Mouse (Mus musculus) neural tube, embryonic 13.5 days (tissue): ENCODE measurements at regions not wholly inside any gene's neighbourhood (a gene's known extent, or its start where the extent isn't known, plus 50 kb on each side); places are given as distances from the start of the nearest gene placed in this dataset.
"Not testable (repeated sequence)": the region's sequence is repeated elsewhere in the genome, so short reads cannot be mapped to it uniquely, and the experiment has no call there.

ENCODE experiments used
- ATAC-seq: fragments of 200-750 bp; cut with Nextera tagmentation; 2 replicates; pipeline ENCODE4 v1.8.0; 2017; ENCODE audit warnings: low read depth, mild to moderate bottlenecking, moderate TSS enrichment, moderate library complexity
- H3K27ac ChIP-seq: fragments of 300-500 bp; sonication (generic); replicated peaks from 2 replicates; pipeline ENCODE4 v1.5.1; 2015; ENCODE audit warnings: moderate library complexity, mild to moderate bottlenecking, inconsistent platforms
- H3K27me3 ChIP-seq: fragments of 300-500 bp; sonication (generic); 2 replicates; pipeline ENCODE4 v1.6.1; 2015; ENCODE audit warnings: mild to moderate bottlenecking, inconsistent platforms
- H3K36me3 ChIP-seq: fragments of 300-500 bp; sonication (generic); 2 replicates; pipeline ENCODE4 v1.6.1; 2015; ENCODE audit warnings: mild to moderate bottlenecking, inconsistent platforms
- H3K4me1 ChIP-seq: fragments of 300-500 bp; sonication (generic); replicated peaks from 2 replicates; pipeline ENCODE4 v1.6.1; 2015; ENCODE audit warnings: inconsistent platforms
- H3K4me2 ChIP-seq: fragments of 300-500 bp; sonication (generic); 2 replicates; pipeline ENCODE4 v1.6.1; 2015; ENCODE audit warnings: inconsistent platforms, mild to moderate bottlenecking, moderate library complexity
- H3K4me3 ChIP-seq: fragments of 300-500 bp; sonication (generic); 2 replicates; pipeline ENCODE4 v1.5.1; 2015; ENCODE audit warnings: mild to moderate bottlenecking, inconsistent platforms
- H3K9ac ChIP-seq: fragments of 300-500 bp; sonication (generic); 2 replicates; pipeline ENCODE4 v1.6.1; 2015; ENCODE audit warnings: moderate library complexity, mild to moderate bottlenecking, inconsistent platforms
- H3K9me3 ChIP-seq: fragments of 300-500 bp; sonication (generic); 2 replicates; pipeline ENCODE4 v1.6.1; 2016; ENCODE audit warnings: inconsistent platforms
- WGBS: fragments of 180-500 bp; shearing (Covaris S2); methylation state at CpG from one replicate; pipeline ENCODE4 v1.1.7; 2015; 5-methylcytosine and 5-hydroxymethylcytosine counted together

DNA sequence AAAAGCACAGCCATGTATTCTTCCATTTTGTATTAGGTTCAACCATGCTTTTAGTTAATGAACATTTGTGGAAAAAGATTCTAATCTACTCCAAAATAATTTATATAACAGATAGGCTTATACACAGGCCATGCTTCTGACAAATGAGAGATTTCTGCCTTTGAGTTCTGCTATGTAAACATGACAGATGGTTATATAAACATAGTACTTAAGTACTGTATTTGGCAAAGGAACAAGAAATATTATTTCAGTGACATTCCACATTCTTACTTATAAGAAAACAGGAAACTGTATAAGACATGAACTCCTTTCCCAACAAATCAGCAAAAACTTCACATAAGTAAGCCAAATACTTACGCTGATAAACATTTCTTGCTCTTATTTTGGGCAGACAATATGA is 683.5 kb upstream of the Nr2f1 start:
- WGBS, result 83% methylated on average over 1 of the region's 1 CpGs
- Histone ChIP-seq H3K4me3 (no peak overlapping the region), H3K27me3 (no peaks in the 10 kb centered on the region), H3K9ac (no peak overlapping the region), H3K27ac (no peak overlapping the region), H3K4me1 (no peaks in the 10 kb centered on the region), H3K36me3 (no peaks in the 10 kb centered on the region), H3K9me3 (no peaks in the 10 kb centered on the region), H3K4me2 (no peak overlapping the region)
- ATAC-seq, result no peak

DNA sequence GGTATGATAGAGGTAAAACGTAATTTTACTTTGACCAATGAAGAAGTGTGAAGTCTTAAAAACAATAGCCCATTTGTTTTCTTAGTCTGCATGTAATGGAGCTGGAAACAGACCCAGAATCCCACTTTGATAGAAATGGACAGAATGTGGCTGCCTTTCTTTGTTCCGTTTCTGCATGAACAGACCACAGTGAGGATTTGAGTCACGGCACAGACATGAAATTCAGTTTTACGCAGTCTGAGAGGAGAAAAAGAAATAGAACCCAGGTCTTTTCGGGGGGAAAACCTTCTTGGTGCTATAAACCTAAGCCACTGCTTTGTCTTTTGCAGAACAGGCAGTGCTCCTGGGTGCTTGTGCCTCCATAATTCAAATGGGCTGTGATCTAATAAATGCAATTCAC is 673.0 kb upstream of the Nr2f1 start:
- Histone ChIP-seq H3K27ac (no peak overlapping the region), H3K4me1 (peaks cover 17% of the 10 kb centered on the region; the same call in 1 of the 2 replicates), H3K4me2 (peak overlapping the region; percentile 26), H3K36me3 (no peaks in the 10 kb centered on the region), H3K9me3 (no peaks in the 10 kb centered on the region), H3K4me3 (no peak overlapping the region), H3K27me3 (no peaks in the 10 kb centered on the region), H3K9ac (no peak overlapping the region)
- WGBS, result 12% methylated on average over 5 of the region's 5 CpGs
- ATAC-seq, result no peak

DNA sequence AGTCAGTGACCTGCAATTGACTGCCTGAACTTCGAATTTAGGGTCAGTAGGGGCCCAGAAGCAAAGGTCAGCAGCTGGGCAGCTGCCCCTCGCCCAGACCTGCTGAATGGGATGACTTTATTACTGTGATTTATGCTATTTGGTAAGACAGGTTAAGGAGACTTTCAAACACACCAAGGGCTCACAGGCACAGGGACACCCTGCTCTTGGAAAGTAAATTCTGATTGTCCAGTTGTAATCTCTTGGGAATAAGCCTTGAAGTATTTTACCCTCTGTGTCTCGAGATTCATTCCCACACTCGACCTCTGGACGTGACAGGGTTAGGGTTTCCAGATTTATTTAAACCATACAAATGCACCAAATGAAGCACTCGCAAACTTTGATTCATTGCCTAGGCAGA is 672.4 kb upstream of the Nr2f1 start:
- Histone ChIP-seq H3K4me3 (no peak overlapping the region), H3K36me3 (no peaks in the 10 kb centered on the region), H3K27me3 (no peaks in the 10 kb centered on the region), H3K4me1 (peaks cover 17% of the 10 kb centered on the region; the same call in 1 of the 2 replicates), H3K4me2 (peak overlapping the region; percentile 26; the same call in 1 of the 2 replicates), H3K27ac (no peak overlapping the region), H3K9me3 (no peaks in the 10 kb centered on the region), H3K9ac (no peak overlapping the region)
- WGBS, result 4% methylated on average over 6 of the region's 6 CpGs
- no peak for ATAC-seq

DNA sequence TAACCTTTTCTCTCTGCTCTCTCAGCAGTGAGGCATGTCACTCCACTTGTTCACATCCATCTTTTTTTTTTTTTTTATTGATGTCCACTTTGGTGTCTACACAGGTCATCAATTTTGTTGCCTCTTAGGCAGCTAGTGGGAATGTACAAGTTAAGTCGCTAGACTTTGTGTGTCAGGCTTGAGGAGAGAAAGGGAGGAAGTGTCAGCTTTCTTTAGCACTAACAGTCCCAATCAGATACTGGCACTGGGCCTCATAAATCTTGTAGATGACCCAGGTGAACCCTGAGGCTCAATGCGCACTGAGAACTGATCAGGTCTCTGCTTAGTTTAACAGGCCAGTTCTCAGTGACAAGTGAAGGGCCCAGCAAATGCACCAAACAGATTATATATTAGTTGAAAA is 671.7 kb upstream of the Nr2f1 start:
- 12% methylated on average over 2 of the region's 2 CpGs for WGBS

DNA sequence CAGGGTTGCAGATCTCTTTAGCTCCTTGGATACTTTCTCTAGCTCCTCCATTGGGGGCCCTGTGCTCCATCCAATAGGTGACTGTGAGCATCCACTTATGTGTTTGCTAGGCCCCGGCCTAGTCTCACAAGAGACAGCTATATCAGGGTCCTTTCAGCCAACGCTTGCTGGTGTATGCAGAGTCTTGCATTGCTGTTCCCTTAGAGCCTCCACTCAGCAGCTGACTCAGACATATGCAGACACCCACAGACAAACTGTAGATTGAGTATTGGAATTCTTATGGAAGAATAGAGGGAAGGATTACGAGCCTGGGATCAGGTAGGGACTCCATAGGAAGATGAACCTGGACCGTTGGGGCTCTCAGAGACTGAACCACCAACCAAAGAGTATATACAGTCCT is 624.8 kb upstream of the Nr2f1 start:
- 91% methylated on average over 4 of the region's 4 CpGs for WGBS
- H3K4me2 ChIP-seq, H3K36me3 ChIP-seq: not testable (repeated sequence)

More for the DNA sequence above, 671.7 kb upstream of the Nr2f1 start:
- H3K4me1 ChIP-seq, result peaks cover 17% of the 10 kb centered on the region; the same call in 1 of the 2 replicates
- no peak overlapping the region for H3K4me3 ChIP-seq
- no peak overlapping the region for H3K27ac ChIP-seq
- H3K36me3 ChIP-seq, result no peaks in the 10 kb centered on the region
- H3K9ac ChIP-seq, result no peak overlapping the region
- no peak overlapping the region for H3K4me2 ChIP-seq
- no peaks in the 10 kb centered on the region for H3K27me3 ChIP-seq
- H3K9me3 ChIP-seq, result no peaks in the 10 kb centered on the region
- no peak for ATAC-seq

DNA sequence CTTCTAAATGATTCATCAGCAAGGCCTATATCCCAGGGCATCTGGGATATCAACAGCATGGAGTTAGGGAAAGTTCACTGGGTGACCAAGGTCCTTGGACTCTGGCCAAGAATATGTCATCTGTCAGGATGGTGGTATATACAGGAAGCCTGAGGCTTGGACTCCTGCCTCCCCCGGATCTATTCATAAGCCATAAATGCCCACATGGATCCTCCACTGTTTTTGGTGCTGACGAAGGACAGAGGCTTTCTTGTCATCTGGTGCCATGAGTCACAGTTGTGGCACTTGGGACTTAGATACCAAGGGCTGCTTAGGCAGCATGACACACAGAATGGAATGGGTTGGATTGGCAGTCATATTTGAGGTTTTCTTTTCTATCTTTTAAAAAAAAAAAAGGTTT is 610.1 kb upstream of the Nr2f1 start:
- Histone ChIP-seq H3K4me1 (0 out of 2 replicates have a peak, but pooled peaks cover 3% of the 10 kb centered on the region), H3K36me3 (no peaks in the 10 kb centered on the region), H3K4me3 (no peak overlapping the region), H3K27ac (no peak overlapping the region), H3K27me3 (no peaks in the 10 kb centered on the region), H3K9ac (no peak overlapping the region), H3K4me2 (no peak overlapping the region), H3K9me3 (no peaks in the 10 kb centered on the region)
- WGBS, result 48% methylated on average over 2 of the region's 2 CpGs
- no peak for ATAC-seq

More for the DNA sequence above, 624.8 kb upstream of the Nr2f1 start:
- not testable (repeated sequence) for H3K27me3 ChIP-seq, ATAC-seq, H3K9me3 ChIP-seq, H3K27ac ChIP-seq, H3K4me3 ChIP-seq, H3K9ac ChIP-seq, H3K4me1 ChIP-seq

DNA sequence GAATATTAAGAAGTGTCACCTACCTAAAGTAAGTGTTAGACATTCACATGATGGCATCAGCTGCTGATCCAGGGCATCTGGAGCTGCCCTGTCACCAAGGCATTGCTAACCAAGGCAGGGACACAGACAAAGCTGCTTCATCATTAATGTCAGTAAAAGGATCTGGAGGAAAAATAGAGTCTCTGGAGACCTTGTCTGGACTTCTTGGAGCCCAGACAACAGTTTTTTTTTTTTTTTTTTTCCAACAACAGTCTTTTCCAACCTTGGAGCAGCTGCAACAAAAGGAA is 603.2 kb upstream of the Nr2f1 start:
- Histone ChIP-seq H3K27ac (no peak overlapping the region), H3K4me1 (no peaks in the 10 kb centered on the region), H3K4me2 (no peak overlapping the region), H3K27me3 (no peaks in the 10 kb centered on the region), H3K9me3 (no peaks in the 10 kb centered on the region), H3K9ac (no peak overlapping the region), H3K36me3 (no peaks in the 10 kb centered on the region), H3K4me3 (no peak overlapping the region)
- no peak for ATAC-seq

DNA sequence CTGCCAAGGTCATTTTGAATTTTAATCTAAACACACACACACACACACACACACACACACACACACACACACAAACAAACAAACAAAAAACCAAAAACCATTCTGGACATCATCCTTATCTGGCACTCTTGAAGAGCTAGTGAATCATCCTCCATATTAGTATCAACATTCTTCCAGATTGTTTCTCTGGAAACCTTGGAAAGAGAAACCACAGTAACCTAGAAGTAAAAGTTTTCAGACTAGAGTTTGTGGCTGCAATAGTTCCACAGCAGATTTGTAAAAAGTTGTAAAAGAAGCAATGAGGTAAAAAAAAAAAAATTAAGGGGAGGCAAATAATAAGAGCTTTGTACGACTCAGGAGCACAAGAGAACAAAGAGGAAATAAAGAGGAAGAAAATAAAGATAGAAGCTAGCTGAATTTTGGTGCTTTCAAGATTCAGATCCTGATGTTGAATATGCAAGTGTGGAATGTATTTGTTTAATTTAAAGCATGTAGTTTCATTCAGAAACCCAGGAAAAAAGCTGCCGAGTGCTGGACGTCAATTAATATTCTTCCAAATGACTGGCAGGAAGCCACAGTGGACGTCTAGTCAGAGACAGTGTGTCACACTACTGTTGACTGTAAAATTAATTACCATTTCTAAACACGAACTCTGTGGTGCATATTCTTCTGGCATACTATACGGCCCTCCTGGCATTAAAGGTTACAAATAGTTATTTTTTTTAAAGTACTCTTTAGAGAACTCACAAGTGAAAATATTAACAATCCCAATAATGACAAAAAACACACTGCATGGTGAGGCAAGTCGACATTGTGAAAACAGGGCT is 602.7 kb upstream of the Nr2f1 start:
- no peak overlapping the region for H3K27ac ChIP-seq
- no peak overlapping the region for H3K4me3 ChIP-seq
- H3K27me3 ChIP-seq, result no peaks in the 10 kb centered on the region
- no peaks in the 10 kb centered on the region for H3K9me3 ChIP-seq
- no peak overlapping the region for H3K4me2 ChIP-seq
- H3K36me3 ChIP-seq, result no peaks in the 10 kb centered on the region
- no peaks in the 10 kb centered on the region for H3K4me1 ChIP-seq
- ATAC-seq, result no peak
- WGBS, result 40% methylated on average over 7 of the region's 7 CpGs
- H3K9ac ChIP-seq, result no peak overlapping the region

DNA sequence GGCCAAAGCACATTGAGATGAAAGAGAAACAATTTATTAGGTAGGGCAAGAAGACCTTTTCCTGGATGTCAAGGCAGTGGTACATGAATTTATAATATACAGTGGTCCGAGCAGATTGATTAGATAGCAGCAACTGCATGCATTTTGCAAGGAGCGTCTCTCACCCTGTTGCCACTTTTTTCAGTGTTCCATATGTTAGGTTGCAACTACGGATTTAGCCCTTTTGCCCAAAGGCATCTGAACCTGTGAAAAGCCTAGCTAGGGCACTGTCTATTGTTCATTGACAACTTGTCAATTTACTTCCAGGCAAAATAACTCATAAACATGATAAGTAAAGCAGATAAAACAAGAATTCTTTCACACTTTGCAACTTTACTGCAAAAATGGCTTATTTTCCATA is 600.1 kb upstream of the Nr2f1 start:
- Histone ChIP-seq H3K27me3 (no peaks in the 10 kb centered on the region), H3K36me3 (no peaks in the 10 kb centered on the region), H3K4me2 (no peak overlapping the region), H3K27ac (no peak overlapping the region), H3K4me3 (no peak overlapping the region), H3K9me3 (no peaks in the 10 kb centered on the region), H3K9ac (no peak overlapping the region), H3K4me1 (no peaks in the 10 kb centered on the region)
- ATAC-seq, result no peak
- WGBS, result 86% methylated on average over 3 of the region's 3 CpGs

DNA sequence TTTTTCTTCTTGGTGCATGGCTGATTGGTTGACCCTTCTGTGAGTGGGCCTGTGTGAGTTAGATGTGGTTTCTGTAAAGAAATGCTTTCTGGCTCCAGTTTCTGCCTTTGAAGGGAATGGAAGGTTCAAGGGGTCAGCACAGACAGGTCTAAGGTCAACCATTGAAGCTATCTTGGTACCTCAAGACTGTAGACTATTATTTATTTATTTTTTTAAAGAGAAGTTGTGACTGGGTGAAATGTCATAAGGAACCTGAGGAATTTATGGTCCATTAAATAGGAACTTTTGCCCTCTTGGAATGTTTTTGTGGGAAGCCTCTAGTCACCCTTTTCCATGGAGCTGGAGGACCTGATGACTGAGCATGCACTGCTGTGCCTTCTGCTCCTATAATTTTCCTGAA is 595.7 kb upstream of the Nr2f1 start:
- no peaks in the 10 kb centered on the region for H3K36me3 ChIP-seq
- H3K4me1 ChIP-seq, result no peaks in the 10 kb centered on the region
- no peak overlapping the region for H3K9ac ChIP-seq
- no peak overlapping the region for H3K4me3 ChIP-seq
- H3K4me2 ChIP-seq, result no peak overlapping the region
- H3K27me3 ChIP-seq, result no peaks in the 10 kb centered on the region
- H3K9me3 ChIP-seq, result no peaks in the 10 kb centered on the region
- no peak overlapping the region for H3K27ac ChIP-seq
- ATAC-seq, result no peak

DNA sequence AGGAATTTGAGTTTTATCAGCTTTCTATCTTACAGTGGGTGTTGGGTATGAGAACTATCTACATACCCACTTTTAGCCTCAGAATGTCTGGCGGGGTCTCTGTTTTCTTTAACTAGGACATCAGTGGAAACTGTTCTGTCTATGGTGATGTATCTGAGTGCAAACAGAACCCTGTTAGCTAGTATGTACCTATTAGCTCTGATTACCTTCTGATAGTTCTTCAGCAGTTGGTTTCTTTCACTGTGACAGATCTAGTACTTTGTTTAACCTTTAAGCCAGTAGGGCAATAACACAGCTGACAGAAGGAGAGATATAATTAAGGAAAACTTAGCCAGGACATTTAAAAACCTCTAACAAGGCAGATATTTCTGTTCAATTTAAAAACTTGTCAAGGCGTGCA is 584.7 kb upstream of the Nr2f1 start:
- 83% methylated on average over 2 of the region's 2 CpGs for WGBS
- no peaks in the 10 kb centered on the region for H3K4me1 ChIP-seq
- no peak overlapping the region for H3K4me2 ChIP-seq
- no peak overlapping the region for H3K4me3 ChIP-seq
- no peaks in the 10 kb centered on the region for H3K9me3 ChIP-seq
- H3K27ac ChIP-seq, result no peak overlapping the region
- no peak for ATAC-seq
- no peaks in the 10 kb centered on the region for H3K36me3 ChIP-seq
- no peak overlapping the region for H3K9ac ChIP-seq
- no peaks in the 10 kb centered on the region for H3K27me3 ChIP-seq

DNA sequence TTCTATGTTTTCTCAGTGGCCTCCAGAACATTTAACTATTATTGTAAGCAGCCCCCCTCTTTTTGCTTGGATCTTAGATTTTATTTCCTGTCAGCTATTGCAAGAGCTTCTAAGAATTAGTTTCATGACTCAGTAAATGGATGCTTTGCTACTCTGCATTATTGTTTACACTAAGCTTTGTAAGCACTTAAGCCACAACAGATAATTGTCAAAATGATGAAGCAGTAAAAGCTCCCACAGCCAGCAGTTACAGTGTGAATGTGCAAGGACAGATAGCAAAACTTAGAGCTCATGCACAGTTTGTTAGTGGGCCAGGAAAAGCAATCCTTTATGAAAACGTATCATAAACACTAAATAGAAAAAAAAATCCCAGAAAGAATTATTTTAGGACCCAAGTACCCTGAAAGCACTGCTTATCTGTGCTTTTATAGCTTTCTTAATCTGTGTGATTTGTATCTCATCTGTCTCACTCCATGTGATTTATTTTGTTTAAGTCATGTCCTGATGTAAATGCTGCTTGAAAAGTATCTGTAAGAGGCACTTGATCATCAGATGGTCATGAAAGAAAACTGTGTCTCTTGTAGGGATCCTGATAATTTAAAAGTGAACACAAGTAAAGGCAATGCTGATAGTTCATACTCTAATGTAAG is 584.2 kb upstream of the Nr2f1 start:
- no peak for ATAC-seq
- no peaks in the 10 kb centered on the region for H3K9me3 ChIP-seq

More for the DNA sequence above, 584.2 kb upstream of the Nr2f1 start:
- H3K27me3 ChIP-seq, result no peaks in the 10 kb centered on the region
- WGBS, result 60% methylated on average over 1 of the region's 1 CpGs
- H3K27ac ChIP-seq, result no peak overlapping the region
- H3K36me3 ChIP-seq, result no peaks in the 10 kb centered on the region
- H3K9ac ChIP-seq, result no peak overlapping the region
- no peaks in the 10 kb centered on the region for H3K4me1 ChIP-seq
- H3K4me2 ChIP-seq, result no peak overlapping the region
- no peak overlapping the region for H3K4me3 ChIP-seq
